Mouse (Mus musculus) bone marrow macrophage, adult 2 months (primary cell): ENCODE data around the gene C5ar1.

Source experiments
- CTCF ChIP-seq: IDR thresholded peaks from 2 replicates; pipeline ENCODE4 v1.5.1; 2012; ENCODE audit warnings: low read depth, mild to moderate bottlenecking, low read length, moderate library complexity
- POLR2A ChIP-seq: IDR thresholded peaks from 2 replicates; pipeline ENCODE4 v1.6.1; 2012; ENCODE audit warnings: mild to moderate bottlenecking, low read depth, low read length, borderline replicate concordance

GRCm38 (mm10) chr7:16263843-16264242, 4.5 kb upstream of the C5ar1 start:
- TF ChIP-seq POLR2A (no peak), CTCF (no peak)
